Mouse (Mus musculus): Measurements from ENCODE around the gene A530084C06Rik. TPM values are rescaled to one million over a fixed set of nuclear protein-coding genes. Genes with fewer than 3 reads are reported as not detected.

The A530084C06Rik gene
- polyA plus RNA-seq, 1 experiment from 2014 or later, result not detected

GRCm38 (mm10) chr13:31531651-31532061, 27.5 kb downstream of the A530084C06Rik start:
- Histone ChIP-seq H3K36me3 (no peaks in the 10 kb centered on the region), H3K4me2 (no peak overlapping the region), H3K27ac (no peak overlapping the region), H3K27me3 (no peaks in the 10 kb centered on the region), H3K9ac (no peak overlapping the region), H3K4me1 (replicated peaks) (peaks cover 4% of the 10 kb centered on the region; the same call in 1 of the 2 replicates), H3K9me3 (replicated peaks) (no peaks in the 10 kb centered on the region), H3K4me3 (replicated peaks) (no peak overlapping the region)
- ATAC-seq (ENCODE audit: low read depth) (0 out of 2 replicates have a peak, but pooled peaks have one; percentile 15), DNase-seq (no peak)
- WGBS (ENCODE audit: insufficient replicate concordance), result 46% methylated on average over 8 of the region's 8 CpGs

GRCm38 (mm10) chr13:31531186-31531585, 27.9 kb downstream of the A530084C06Rik start:
- H3K27me3 ChIP-seq, result no peaks in the 10 kb centered on the region
- peaks cover 4% of the 10 kb centered on the region; the same call in 1 of the 2 replicates for H3K4me1 ChIP-seq (replicated peaks)
- no peak overlapping the region for H3K9ac ChIP-seq
- no peaks in the 10 kb centered on the region for H3K9me3 ChIP-seq (replicated peaks)
- DNase-seq, result no peak
- H3K36me3 ChIP-seq, result no peaks in the 10 kb centered on the region
- no peak overlapping the region for H3K4me2 ChIP-seq
- H3K27ac ChIP-seq, result no peak overlapping the region
- 54% methylated on average over 5 of the region's 5 CpGs for WGBS (ENCODE audit: insufficient replicate concordance)
- no peak overlapping the region for H3K4me3 ChIP-seq (replicated peaks)
- ATAC-seq (ENCODE audit: low read depth), result peak; percentile 36; the same call in 1 of the 2 replicates

GRCm38 (mm10) chr13:31524976-31525375, 34.2 kb downstream of the A530084C06Rik start:
- no peak for ATAC-seq (ENCODE audit: low read depth)
- Histone ChIP-seq H3K4me2 (no peak overlapping the region), H3K4me3 (replicated peaks) (no peak overlapping the region)

GRCm38 (mm10) chr13:31518971-31519370, 40.2 kb downstream of the A530084C06Rik start:
- Histone ChIP-seq H3K27ac (no peak overlapping the region), H3K4me1 (replicated peaks) (no peaks in the 10 kb centered on the region), H3K36me3 (no peaks in the 10 kb centered on the region), H3K4me2 (no peak overlapping the region), H3K27me3 (no peaks in the 10 kb centered on the region), H3K9ac (no peak overlapping the region), H3K9me3 (replicated peaks) (no peaks in the 10 kb centered on the region), H3K4me3 (replicated peaks) (no peak overlapping the region)
- DNase-seq, result no peak
- peak; percentile 36; the same call in 1 of the 2 replicates for ATAC-seq (ENCODE audit: low read depth)
- WGBS (ENCODE audit: insufficient replicate concordance), result 69% methylated on average over 9 of the region's 9 CpGs

More at GRCm38 (mm10) chr13:31524976-31525375, 34.2 kb downstream of the A530084C06Rik start:
- Histone ChIP-seq H3K27me3 (no peaks in the 10 kb centered on the region), H3K9me3 (replicated peaks) (no peaks in the 10 kb centered on the region), H3K9ac (no peak overlapping the region), H3K36me3 (no peaks in the 10 kb centered on the region), H3K4me1 (replicated peaks) (no peaks in the 10 kb centered on the region), H3K27ac (no peak overlapping the region)
- 72% methylated on average over 4 of the region's 4 CpGs for WGBS (ENCODE audit: insufficient replicate concordance)
- no peak for DNase-seq

- Histone ChIP-seq H3K9me3 (replicated peaks) (no peaks in the 10 kb centered on the region), H3K27ac (no peak overlapping the region), H3K27me3 (no peaks in the 10 kb centered on the region), H3K4me1 (replicated peaks) (no peaks in the 10 kb centered on the region), H3K4me3 (replicated peaks) (no peak overlapping the region), H3K36me3 (no peaks in the 10 kb centered on the region), H3K9ac (no peak overlapping the region), H3K4me2 (no peak overlapping the region)
- no peak for ATAC-seq (ENCODE audit: low read depth)
- DNase-seq, result no peak
- 60% methylated on average over 10 of the region's 10 CpGs for WGBS (ENCODE audit: insufficient replicate concordance)
Measured at GRCm38 (mm10) chr13:31518411-31518886, 40.7 kb downstream of the A530084C06Rik start.

GRCm38 (mm10) chr13:31515261-31515660, 43.9 kb downstream of the A530084C06Rik start:
- no peak for ATAC-seq (ENCODE audit: low read depth)
- DNase-seq, result no peak
- H3K4me1 ChIP-seq (replicated peaks), result no peaks in the 10 kb centered on the region
- no peak overlapping the region for H3K9ac ChIP-seq
- H3K36me3 ChIP-seq, result no peaks in the 10 kb centered on the region
- H3K9me3 ChIP-seq (replicated peaks), result no peaks in the 10 kb centered on the region
- 72% methylated on average over 7 of the region's 7 CpGs for whole genome bisulfite sequencing (ENCODE audit: insufficient replicate concordance)
- no peaks in the 10 kb centered on the region for H3K27me3 ChIP-seq
- no peak overlapping the region for H3K27ac ChIP-seq
- no peak overlapping the region for H3K4me3 ChIP-seq (replicated peaks)
- no peak overlapping the region for H3K4me2 ChIP-seq

GRCm38 (mm10) chr13:31506494-31507167, 52.5 kb downstream of the A530084C06Rik start:
- Histone ChIP-seq H3K4me1 (replicated peaks) (no peaks in the 10 kb centered on the region), H3K9ac (no peak overlapping the region), H3K27ac (no peak overlapping the region), H3K4me2 (no peak overlapping the region), H3K9me3 (replicated peaks) (no peaks in the 10 kb centered on the region), H3K27me3 (no peaks in the 10 kb centered on the region), H3K36me3 (no peaks in the 10 kb centered on the region), H3K4me3 (replicated peaks) (no peak overlapping the region)
- DNase-seq, result no peak
- ATAC-seq (ENCODE audit: low read depth), result no peak
- WGBS (ENCODE audit: insufficient replicate concordance), result 40% methylated on average over 8 of the region's 8 CpGs

Other genes starting within 250 kb of the A530084C06Rik start
- 0.05 and 0.14 TPM in 2 replicates for gene Foxq1, start 3.2 kb downstream of the A530084C06Rik start, polyA plus RNA-seq (2015; fragmentation: Nextera tagmentation; extraction: Ambion mirVana)
- gene Foxf2, start 66.5 kb upstream of the A530084C06Rik start, polyA plus RNA-seq (2015; fragmentation: Nextera tagmentation; extraction: Ambion mirVana), result 0.10 TPM in 1 of 2 replicates, not detected in the other
- 0.03 TPM in 2 replicates for gene Foxc1, start 247.3 kb upstream of the A530084C06Rik start, polyA plus RNA-seq (2015; fragmentation: Nextera tagmentation; extraction: Ambion mirVana)